Mouse (Mus musculus) cortical plate, adult 2 months (tissue): ENCODE data around the gene Tm2d3. TPM values are rescaled to one million over a fixed set of nuclear protein-coding genes. Genes with fewer than 3 reads are reported as not detected.
A peak's percentile ranks its signal among the peaks of the same experiment; 100 is the strongest.

Experiments
- H3K27ac ChIP-seq: fragments of 200-500 bp; 2 replicates; pipeline ENCODE4 v1.5.1; 2012; ENCODE audit warnings: low read length, control low read depth, inconsistent platforms; ENCODE audit not compliant: insufficient read depth
- H3K4me1 ChIP-seq: fragments of 200-500 bp; 2 replicates; pipeline ENCODE4 v1.6.1; 2011; ENCODE audit warnings: low read length; ENCODE audit not compliant: control insufficient read depth, insufficient read depth
- H3K4me3 ChIP-seq: fragments of 200-500 bp; 2 replicates; pipeline ENCODE4 v1.5.1; 2011; ENCODE audit warnings: mild to moderate bottlenecking, low read length, control low read depth; ENCODE audit not compliant: insufficient read depth
- CTCF ChIP-seq: fragments of 200-500 bp; IDR thresholded peaks from 2 replicates; pipeline ENCODE4 v1.5.1; 2011; ENCODE audit warnings: mild to moderate bottlenecking, control low read depth, low read length; ENCODE audit not compliant: insufficient read depth; ENCODE audit errors: extremely low read depth
- POLR2A ChIP-seq: fragments of 200-500 bp; IDR thresholded peaks from 2 replicates; pipeline ENCODE4 v1.6.1; 2011; ENCODE audit warnings: mild to moderate bottlenecking, low read length, control low read depth; ENCODE audit not compliant: insufficient read depth; ENCODE audit errors: extremely low read depth
- polyA plus RNA-seq: library from polyadenylated mRNA; depleted of rRNA; stranded (reverse); fragments of >200 nt; gene quantifications from 2 replicates; pipeline ENCODE4 v1.2.3, GENCODE M21; 2012

The Tm2d3 gene
- polyA plus RNA-seq, 1 experiment = 113 TPM

DNA sequence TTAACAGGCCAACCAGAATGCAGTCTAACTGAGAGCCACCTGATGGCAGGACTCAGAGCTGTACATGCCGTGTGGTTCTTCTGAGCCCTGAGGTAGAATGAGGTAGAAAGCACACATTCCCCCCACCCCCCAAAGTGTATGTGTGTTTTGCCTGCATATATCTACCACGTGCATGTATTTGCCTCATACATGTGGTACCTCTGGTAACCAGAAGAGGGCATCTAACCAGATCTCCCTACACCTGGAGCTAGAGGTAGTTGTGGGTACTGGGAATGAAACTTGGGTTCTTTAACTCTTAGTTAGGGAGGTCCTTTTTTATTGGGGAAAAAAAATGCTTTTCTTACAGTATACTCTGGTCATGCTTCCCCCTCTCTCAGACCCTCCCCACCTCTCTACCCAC, 5.5 kb downstream of the Tm2d3 start:
- Histone ChIP-seq H3K27ac (no peak overlapping the region), H3K4me1 (peaks cover 3% of the 10 kb centered on the region; the same call in 1 of the 2 replicates), H3K4me3 (no peak overlapping the region)
- peak; percentile 35; the same call in 1 of the 2 replicates for TF ChIP-seq CTCF
- no peak for TF ChIP-seq POLR2A

DNA sequence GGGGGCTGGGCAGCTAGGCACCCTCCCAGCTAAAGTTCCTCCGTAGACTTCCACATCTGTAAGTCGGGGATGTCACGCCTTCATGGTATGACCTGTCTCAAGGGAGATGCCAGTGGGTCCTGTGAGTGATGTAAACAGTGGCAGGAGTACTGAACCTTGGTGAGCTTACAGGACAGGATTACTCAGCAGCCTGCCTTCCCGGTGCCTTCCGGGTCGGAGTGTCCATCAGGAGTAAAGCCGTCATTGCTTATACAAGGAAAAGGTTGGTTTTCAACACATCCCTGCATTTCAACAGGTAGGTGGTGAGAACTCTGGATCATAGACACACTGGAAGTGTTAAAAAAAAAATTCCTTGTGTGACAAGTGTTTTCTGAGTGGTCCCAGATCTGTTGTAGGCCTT, 11.1 kb downstream of the Tm2d3 start:
- no peaks in the 10 kb centered on the region for H3K4me1 ChIP-seq
- no peak for TF ChIP-seq POLR2A
- TF ChIP-seq CTCF = no peak
- no peak overlapping the region for H3K27ac ChIP-seq
- H3K4me3 ChIP-seq = no peak overlapping the region

GRCm38 (mm10) chr7:65704818-65705242, 13.9 kb downstream of the Tm2d3 start:
- Histone ChIP-seq H3K27ac (no peak overlapping the region), H3K4me3 (no peak overlapping the region), H3K4me1 (no peaks in the 10 kb centered on the region)
- peak; percentile 94 for TF ChIP-seq CTCF
- no peak for TF ChIP-seq POLR2A

- TF ChIP-seq CTCF = no peak
- no peak for TF ChIP-seq POLR2A
- H3K4me3 ChIP-seq = no peak overlapping the region
- H3K4me1 ChIP-seq = no peaks in the 10 kb centered on the region
- no peak overlapping the region for H3K27ac ChIP-seq
These were observed 17.5 kb downstream of the Tm2d3 start for GRCm38 (mm10) chr7:65708506-65708905.

GRCm38 (mm10) chr7:65710301-65710700, 19.3 kb downstream of the Tm2d3 start:
- no peak overlapping the region for H3K4me3 ChIP-seq
- no peaks in the 10 kb centered on the region for H3K4me1 ChIP-seq
- TF ChIP-seq CTCF (no peak), POLR2A (no peak)
- H3K27ac ChIP-seq = no peak overlapping the region

DNA sequence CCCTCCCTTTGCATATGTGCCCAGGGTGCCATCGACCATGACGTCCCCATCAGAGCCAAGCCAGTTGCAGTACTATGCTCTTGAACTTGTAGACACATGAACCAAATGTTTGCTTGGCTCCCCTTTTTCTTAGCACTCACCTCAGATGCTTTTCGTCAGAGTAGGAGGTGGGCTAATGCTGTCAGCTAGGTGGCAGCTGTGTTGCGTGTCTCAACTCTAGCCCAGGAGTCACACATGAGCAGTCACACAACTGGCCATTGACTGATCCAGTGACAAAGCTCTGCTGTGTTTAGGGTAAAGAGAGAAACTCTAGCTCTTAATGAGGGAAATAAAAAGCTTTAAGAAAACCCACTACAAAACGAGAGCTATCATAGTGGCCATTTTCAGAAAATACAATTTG, 22.8 kb downstream of the Tm2d3 start:
- H3K4me3 ChIP-seq = no peak overlapping the region
- no peak overlapping the region for H3K27ac ChIP-seq
- TF ChIP-seq POLR2A (no peak), CTCF (no peak)
- no peaks in the 10 kb centered on the region for H3K4me1 ChIP-seq

DNA sequence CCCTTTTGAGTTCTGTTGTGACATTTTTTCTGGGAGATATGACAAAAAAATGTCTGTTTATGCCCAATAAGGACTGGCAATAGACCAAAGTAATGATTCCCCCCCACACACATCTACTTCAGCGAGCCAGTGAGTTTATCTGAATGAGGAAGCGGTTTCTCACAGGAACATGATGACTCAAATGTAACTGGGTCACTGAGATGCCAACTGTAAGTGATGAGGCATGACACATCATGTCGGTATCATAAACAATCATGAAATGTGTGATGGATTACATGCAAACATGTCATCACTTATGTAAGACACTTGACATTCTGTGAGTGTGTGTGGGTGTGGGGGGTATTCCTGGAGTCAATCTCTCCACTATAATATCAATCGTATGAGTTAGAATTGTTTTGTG, 23.3 kb downstream of the Tm2d3 start:
- TF ChIP-seq CTCF (no peak), POLR2A (no peak)
- H3K4me3 ChIP-seq = no peak overlapping the region
- no peak overlapping the region for H3K27ac ChIP-seq
- H3K4me1 ChIP-seq = no peaks in the 10 kb centered on the region

DNA sequence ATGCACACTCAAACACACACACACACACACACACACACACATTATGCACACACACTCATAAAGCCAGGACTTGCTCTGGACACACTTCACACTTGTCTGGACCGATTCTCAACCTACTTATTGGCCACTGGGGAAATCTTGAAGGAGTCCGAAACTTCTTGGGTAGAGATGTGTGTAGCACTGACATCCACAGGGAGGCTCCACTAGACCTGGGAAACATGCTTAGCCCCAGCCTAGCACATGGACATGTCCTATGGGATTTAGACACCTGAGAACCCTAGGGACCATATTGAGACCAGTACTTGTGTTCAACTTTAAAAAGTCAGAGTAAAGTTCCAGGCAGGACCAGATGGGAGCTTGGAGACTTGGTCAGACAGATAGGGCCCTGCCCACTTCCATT, 43.1 kb downstream of the Tm2d3 start:
- no peak overlapping the region for H3K27ac ChIP-seq
- TF ChIP-seq CTCF (peak; percentile 67), POLR2A (no peak)

DNA sequence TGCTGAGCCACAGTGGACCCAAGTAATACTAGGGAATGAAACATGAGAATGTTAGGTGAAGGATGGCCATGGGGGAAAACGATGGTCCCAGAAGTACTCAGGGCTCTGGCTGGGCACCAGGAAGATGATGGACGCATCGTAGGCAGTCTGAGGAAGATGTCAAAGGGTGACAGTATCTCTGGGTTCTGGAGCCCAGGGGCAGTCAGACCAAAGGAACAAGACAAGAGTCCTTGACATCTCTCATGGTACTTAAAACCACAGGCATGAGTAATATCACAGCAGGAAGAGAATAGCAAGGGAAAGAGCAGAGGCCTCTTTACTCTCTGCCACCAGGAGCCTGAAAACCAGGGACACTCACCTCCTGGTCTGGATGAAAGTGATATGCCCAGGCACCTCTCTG, 44.3 kb downstream of the Tm2d3 start:
- Histone ChIP-seq H3K4me1 (no peaks in the 10 kb centered on the region), H3K27ac (no peak overlapping the region), H3K4me3 (no peak overlapping the region)
- TF ChIP-seq CTCF (no peak), POLR2A (no peak)

More for the DNA sequence above, 43.1 kb downstream of the Tm2d3 start:
- Histone ChIP-seq H3K4me3 (no peak overlapping the region), H3K4me1 (no peaks in the 10 kb centered on the region)

GRCm38 (mm10) chr7:65737286-65738040, 46.5 kb downstream of the Tm2d3 start:
- TF ChIP-seq POLR2A = no peak
- no peak for TF ChIP-seq CTCF
- Histone ChIP-seq H3K27ac (no peak overlapping the region), H3K4me3 (no peak overlapping the region)

GRCm38 (mm10) chr7:65742857-65743256, 51.9 kb downstream of the Tm2d3 start:
- TF ChIP-seq POLR2A (no peak), CTCF (no peak)
- H3K4me3 ChIP-seq = no peak overlapping the region
- H3K4me1 ChIP-seq = no peaks in the 10 kb centered on the region
- H3K27ac ChIP-seq = no peak overlapping the region

More at GRCm38 (mm10) chr7:65737286-65738040, 46.5 kb downstream of the Tm2d3 start:
- H3K4me1 ChIP-seq = no peaks in the 10 kb centered on the region
